Mouse (Mus musculus) MEL-GATA-1-ER (cell line): ENCODE measurements around the gene Endod1.

Experiments used
- DNase-seq: peaks from one replicate; pipeline ENCODE4 v3.0.0-alpha.2; 2012; ENCODE audit warnings: low read depth; ENCODE audit errors: extremely low read depth

The Endod1 gene

DNA sequence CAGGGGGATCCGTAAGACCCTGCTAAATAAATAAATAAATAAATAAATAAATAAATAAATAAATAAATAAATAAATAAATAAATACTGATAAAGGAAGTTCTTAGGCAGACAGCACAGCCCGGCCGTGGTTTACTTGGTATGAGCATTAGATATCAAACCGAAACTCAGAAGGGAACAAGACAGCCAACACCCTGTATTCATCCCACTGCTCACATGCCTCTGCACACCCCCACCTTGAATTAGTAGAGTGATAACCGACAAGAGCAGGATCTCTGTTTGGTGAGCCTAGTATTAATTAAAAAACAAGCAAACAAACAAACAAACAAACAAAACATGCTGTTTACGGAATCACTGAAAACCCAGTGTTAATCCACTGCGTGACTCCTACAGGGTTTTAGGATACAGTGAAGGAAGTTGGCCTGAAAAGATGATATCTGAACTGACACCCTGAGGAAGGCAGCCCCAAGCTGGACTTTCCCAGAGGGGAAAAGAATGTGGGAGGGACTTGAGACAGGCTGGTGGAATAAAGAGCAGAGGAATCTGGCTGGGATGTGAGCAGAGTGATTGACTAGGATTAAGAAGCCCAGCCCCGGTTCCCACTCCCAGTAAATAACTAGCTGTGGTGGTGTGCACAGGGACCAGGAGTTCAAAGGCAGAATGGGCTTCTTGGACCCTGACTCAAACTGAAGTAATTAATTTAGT, at the start of gene Endod1:
TSS of gene Endod1 (minus strand) at position 155 of the 703 bp plus-strand sequence.
- DNase-seq: peak; percentile 47

DNA sequence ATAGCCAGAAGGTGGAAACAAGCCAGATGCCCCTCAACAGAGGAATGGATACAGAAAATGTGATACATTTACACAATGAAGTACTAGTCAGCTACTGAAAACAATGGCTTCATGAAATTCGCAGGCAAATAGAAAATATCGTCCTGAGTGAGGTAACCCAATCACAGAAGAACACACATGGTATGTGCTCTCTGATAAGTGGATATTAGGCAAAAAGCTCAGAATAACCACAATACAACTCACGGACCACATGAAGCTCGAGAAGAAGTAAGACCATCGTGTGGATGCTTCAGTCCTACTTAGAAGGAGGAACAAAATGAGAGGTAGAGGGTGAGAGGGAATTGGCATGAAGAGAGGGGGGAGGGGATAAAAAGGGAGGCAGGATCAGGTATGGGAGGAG, 27.8 kb upstream of the Endod1 start:
- DNase-seq: no peak

- DNase-seq: no peak
Measured at GRCm38 (mm10) chr9:14408044-14408443, 26.7 kb upstream of the Endod1 start.

- DNase-seq: no peak
Measured at GRCm38 (mm10) chr9:14406056-14406455, 24.7 kb upstream of the Endod1 start.

GRCm38 (mm10) chr9:14402099-14402498, 20.8 kb upstream of the Endod1 start:
- no peak for DNase-seq

DNA sequence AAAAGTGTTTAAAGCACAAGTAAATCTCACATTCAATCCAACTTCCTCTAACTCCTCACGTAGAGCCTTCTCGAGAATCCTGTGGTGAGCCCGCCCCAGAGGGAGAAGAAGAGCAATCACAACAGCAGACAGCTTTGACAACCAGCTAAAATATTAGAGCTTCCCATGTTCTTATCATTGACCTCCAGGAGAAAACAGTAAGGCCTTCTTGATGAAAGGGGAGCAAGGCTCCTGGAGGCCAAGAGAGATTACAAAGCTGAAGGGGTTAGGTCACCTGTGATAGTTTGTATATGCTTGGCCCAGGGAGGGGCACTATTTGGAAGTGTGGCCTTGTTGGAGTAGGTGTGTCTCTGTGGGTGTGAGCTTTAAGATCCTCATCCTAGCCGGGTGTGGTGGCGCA, 19.1 kb upstream of the Endod1 start:
- no peak for DNase-seq

DNA sequence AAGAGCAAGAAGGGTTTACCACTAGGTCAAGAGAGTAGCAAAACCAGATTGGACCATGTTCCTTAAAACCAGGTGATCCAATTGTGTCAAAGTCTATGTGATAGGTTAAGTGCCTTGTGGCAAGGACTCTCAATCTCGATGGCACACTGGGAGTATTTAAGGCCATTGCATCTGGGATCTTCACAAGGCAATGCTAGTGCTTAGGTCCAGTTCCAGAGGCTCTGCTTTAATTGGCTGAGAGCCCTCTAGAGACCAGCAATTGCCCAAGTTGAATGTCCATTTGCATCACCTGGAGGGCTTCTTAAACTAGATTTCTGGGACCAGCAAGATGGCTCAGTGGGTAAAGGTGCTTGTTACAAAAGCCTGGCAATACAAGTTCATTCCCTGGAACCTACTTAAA, 17.6 kb upstream of the Endod1 start:
- DNase-seq: no peak

DNA sequence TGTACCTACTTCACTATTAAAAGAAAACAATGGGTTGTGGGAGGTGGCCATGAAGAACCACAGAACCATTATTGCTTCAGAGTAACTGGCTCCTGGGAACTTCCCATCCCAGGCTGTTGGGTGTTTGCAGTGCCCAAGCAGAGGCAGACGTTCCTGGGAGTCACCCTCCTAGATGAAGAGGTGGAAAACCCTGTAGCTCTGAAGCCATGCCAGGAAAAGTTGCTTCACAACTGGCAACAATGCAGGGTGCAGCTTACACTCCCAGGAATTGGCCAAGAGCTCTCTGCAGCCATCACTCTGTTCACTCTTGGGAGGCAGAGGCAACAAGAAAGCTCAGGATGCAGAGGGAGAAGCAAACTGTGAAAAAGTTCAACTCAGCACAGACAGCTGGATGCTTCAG, 16.8 kb upstream of the Endod1 start:
- no peak for DNase-seq

DNA sequence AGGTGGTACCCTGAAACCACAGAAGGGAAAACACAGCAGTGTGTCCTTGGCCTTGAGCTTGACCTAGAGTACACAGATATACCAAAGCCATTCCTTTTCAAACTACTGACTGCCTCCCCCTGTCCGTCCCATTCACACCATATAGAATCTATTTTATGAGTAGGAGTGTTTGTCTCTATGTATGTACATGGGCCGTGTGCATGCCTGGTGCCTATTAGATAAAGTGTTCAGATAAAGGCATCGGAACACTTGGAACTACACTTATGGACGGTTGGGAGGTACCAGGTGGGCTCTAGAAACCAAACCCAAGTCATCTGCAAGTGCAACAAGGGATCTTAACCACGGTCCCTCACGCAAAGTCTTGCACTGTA, 16.1 kb upstream of the Endod1 start:
- DNase-seq: no peak

GRCm38 (mm10) chr9:14396819-14397448, 15.6 kb upstream of the Endod1 start:
- no peak for DNase-seq

- DNase-seq: no peak
Measured at GRCm38 (mm10) chr9:14396096-14396495, 14.8 kb upstream of the Endod1 start.

DNA sequence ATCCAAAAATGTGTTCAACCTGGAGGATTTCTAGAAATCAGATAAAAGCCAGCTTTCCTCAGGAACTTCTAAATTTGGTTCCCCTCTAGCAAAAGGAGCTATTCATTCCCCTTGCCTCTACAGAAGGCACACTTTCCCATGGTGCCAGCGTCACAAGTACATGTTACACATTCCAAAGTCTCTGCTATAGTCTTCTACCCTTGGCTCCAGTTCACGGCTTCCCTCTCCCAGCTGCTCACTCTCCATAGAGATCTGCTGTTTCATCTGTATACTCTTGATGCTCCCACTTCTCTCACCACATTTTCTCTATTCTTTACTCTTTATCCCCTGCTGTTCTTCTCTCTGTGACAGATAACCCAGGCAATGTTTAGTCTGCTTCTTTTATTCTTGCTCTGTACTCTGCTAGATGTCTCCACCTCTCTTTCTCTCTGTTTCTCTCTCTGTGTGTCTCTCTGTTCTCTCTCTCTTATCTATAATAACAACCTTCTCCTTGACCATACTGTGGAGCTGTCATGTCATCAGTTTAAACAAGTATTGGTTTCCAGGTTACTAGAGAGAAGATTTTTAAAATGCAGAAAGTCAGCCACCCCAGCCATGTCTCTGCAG, 13.8 kb upstream of the Endod1 start:
- no peak for DNase-seq

- DNase-seq: no peak
Measured at GRCm38 (mm10) chr9:14391841-14392318, 10.6 kb upstream of the Endod1 start.

- DNase-seq: no peak
Measured at GRCm38 (mm10) chr9:14391286-14391685, 10.0 kb upstream of the Endod1 start.

DNA sequence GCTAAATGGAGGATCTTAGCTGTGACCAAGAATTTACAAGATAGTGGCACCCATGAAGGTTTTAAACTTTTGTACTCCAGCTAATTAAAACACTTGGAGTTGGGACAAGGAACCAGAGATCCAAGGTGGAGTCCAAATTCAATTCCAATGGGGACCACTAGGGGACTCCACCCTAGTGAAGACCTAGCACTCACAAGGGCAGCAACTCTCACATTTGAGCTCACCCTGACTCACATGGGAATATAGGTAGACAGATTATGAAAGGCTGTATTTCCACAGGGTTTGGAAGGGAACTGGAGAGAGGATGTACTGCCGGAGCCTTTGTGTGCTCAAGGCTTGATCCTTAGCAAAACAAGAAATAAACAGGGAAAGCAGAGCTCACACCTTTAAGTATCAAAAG, 9.0 kb upstream of the Endod1 start:
- DNase-seq: no peak

GRCm38 (mm10) chr9:14389050-14389621, 7.8 kb upstream of the Endod1 start:
- no peak for DNase-seq

GRCm38 (mm10) chr9:14388001-14388400, 6.7 kb upstream of the Endod1 start:
- no peak for DNase-seq

DNA sequence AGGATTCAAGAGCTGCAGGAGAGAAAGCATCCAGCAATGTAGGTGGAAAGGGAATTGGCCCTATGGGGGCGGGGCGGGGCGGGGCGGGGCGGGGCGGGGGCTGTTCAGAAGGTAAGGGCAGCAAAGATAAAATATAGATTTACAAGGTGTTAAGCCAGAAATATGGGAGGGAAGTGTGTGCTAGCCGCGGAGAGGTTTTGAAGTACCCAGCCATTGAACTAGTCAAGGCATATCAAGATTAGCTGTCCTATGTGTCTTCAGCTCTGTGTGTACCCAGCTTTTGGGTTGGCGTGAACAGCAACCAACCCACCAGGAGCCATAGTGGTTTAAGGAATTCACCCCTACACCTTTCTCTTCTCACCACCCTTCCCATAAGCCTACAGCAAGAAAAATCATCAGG, 5.5 kb upstream of the Endod1 start:
- DNase-seq: no peak

DNA sequence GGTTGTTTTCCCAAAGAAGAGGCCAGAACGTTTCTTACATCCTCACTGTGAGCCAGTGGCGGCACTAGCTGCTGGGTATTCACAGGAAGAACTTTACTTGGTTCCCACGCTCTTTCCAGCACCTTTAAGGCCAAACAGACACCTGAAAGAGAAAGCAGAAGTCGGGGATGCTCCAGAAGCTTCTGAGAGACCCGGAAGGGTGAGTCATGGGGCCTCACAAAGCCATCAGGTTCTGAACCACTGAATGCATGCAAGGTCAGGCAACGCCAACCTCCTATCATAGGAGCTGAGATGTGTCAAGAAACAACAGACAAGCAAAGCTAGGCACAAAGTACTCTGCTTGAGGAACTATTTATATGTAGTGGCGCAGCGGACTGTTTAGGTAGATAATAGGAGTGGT, 4.4 kb upstream of the Endod1 start:
- DNase-seq: no peak

GRCm38 (mm10) chr9:14383186-14383920, 2.0 kb upstream of the Endod1 start:
- no peak for DNase-seq

- no peak for DNase-seq
Measured at GRCm38 (mm10) chr9:14382256-14382791, 1.0 kb upstream of the Endod1 start.
